Mouse (Mus musculus) testis, adult 2 months (tissue): ENCODE data around the gene Gck.

Experiments
- CTCF ChIP-seq: fragments of 200-500 bp; IDR thresholded peaks from 2 replicates; pipeline ENCODE4 v1.5.1; 2012; ENCODE audit warnings: low read depth, mild to moderate bottlenecking, inconsistent platforms, low read length, moderate library complexity; ENCODE audit not compliant: control insufficient read depth, insufficient read depth, insufficient replicate concordance
- POLR2A ChIP-seq: fragments of 200-500 bp; IDR thresholded peaks from 2 replicates; pipeline ENCODE4 v1.6.1; 2012; ENCODE audit warnings: low read depth, mild to moderate bottlenecking, inconsistent platforms, low read length, moderate library complexity; ENCODE audit not compliant: control insufficient read depth

GRCm38 (mm10) chr11:5968223-5968622, 18.3 kb upstream of the Gck start:
- no peak for TF ChIP-seq POLR2A
- TF ChIP-seq CTCF = no peak
